Mouse (Mus musculus) kidney, postnatal 25 days (tissue): ENCODE measurements around the gene Alyref.
A peak's percentile ranks its signal among the peaks of the same experiment; 100 is the strongest.

Source experiments
- DNase-seq, 2 experiments: peaks; one replicate each; pipeline ENCODE4 v3.0.0; 2021; ENCODE audit warnings: mixed read lengths in 2 of 2

The Alyref gene

GRCm38 (mm10) chr11:120625152-120625775, 27.1 kb upstream of the Alyref start, which contains the start of gene Sirt7:
TSS of gene Sirt7 (minus strand) at chr11:120625240.
- DNase-seq = no peak

DNA sequence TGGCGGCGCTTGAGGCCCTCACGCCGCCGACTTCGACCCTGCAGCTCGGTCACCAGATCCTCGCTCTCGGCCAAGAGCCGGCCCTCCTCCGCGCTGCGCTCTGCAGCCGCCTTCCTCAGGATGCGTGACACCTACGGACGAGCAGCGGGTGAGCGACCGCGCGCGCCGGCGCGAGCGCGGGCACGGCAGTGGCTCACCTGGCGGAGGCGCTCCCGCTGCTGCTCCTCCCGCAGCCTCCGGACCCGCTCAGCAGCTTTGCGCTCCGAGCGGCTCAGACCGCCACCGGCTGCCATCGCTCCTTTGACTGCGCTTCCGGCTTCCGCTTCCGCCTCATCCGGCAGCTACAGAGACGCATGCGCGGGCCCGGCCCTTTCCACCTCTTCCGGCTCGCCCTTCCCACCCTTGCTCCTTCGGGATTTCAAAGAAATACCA, 26.5 kb upstream of the Alyref start:
- DNase-seq = peak; percentile 91 to 94

- peak; percentile 86 for DNase-seq
Observed at GRCm38 (mm10) chr11:120623961-120624679, 26.0 kb upstream of the Alyref start.

- DNase-seq = no peak
Observed at GRCm38 (mm10) chr11:120622805-120623204, 24.6 kb upstream of the Alyref start.

DNA sequence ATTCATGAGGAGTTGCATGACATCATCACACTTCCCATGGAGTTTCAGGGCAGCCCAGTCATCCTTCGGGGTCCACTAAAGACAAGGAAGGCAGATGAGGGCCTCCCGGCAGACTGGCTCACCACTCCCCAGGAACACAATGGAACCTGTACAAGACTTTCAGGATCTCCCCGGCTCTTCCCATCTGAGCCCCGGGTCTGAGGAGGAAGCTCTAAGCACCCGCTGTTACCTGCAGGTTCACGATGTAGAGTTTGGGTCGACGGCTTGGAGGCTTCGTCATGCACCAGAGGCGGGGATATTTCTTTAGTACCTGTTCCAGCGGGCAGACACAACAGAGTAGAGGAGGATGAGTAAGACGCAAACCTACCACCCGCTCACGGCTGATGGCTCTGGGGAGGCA, 22.0 kb upstream of the Alyref start:
- DNase-seq = peak in 1 of 2 experiments; percentile 35

DNA sequence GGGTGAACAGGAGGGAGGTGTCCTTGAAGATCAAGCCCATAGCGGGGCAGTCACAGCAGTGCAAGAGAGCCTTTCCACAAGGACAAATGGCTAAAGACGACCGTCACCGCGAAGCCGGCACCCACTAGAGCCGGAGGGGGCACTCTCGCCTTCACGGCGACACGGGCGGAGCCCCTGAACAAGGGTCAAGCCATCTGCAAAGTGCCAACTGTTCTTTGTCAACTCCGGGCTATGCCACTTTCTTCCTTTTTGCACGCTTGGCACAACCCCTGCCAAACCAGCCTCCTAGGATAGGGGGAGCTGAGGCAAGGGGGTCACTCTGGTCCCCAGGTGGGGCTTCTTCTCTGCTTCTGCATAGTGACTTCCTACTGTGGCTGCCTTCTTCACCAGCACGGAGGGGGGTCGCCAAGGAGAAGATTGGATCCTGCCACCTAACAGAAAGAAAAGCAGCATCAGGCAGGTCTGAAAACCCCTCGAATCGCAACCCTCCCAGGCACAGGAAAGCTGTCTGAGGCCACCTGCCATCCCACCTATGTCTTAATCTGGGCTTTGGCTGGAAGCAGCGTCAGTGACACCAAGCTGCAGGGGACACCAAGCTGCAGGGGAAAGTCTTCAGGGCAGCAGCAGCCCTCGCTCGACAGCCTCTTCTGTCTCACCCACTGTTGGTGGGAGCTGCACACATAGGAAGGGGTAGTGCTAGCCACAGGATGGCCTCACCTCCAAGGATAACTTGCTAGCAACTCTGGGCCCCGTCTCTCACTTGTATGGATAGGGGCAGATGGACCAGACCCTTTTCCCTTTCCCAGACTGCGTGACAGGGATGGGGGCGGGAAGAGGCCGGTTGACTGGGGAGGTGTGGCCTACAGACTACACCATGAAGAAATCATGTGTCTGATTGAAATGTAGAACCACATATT, 20.7 kb upstream of the Alyref start:
- DNase-seq = peak in 1 of 2 experiments; percentile 49

DNA sequence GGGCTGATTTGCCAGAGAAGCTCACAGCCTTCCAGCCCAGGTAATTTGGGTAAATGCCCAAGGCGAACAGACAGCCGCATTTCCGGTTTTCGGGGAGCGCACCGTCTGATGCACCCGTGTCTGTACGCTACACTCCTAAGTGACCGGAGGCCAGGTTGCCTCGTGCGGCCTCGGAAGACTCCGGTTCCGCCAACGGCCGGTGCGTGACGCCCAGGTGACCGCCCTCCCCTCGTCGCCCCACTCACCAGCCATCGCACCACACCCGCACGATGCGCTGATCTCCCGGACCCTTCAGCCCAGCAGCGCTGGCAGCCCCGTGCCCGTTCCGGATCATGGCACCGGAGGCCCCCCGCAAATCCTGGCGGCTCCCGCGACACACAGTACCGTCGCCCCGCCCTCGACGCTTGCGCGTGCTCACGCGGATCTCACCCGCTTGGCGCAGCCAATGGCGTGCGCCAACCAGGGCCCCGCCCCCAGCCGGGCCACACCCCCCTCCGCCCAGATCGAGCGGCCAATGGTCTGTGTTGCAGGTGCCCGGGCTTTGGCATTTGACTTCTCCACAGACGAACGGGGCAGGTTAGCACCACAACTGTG, 19.5 kb upstream of the Alyref start, which contains the start of gene Pcyt2:
Pcyt2 (minus strand) TSS at position 418 of the 594 bp plus-strand sequence.
- peak; percentile 95 to 98 for DNase-seq

DNA sequence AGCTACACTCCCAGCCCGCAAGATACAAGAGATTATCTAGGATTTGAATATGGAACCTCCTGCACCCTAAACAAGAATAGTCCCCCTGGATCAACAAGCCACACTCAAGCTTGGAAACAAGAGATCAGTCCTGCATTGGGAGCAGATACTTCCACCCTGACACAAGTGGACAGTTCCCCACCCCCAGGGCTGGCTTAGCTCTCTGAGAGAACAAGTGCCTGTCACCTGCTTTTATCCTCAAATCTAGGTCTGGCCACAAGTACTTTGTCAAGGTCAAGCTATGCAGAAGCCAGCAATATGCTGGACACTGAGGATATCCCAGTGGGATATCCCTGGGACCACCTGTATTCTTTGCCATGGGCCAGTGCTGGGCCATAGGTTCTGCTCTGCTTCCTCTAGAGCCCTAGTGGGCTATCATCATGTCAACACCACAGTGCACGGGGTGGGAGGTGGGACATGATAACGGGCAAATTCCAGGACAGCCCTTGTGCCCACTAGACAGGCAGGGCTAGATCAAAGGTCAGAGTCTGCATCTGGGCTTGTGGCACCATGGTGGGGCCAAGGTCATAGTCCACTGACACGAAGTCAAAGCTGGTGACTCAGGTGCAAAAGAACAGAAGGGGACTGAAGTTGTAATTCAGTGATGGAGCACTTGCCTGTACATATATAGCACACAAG, 18.6 kb upstream of the Alyref start:
- DNase-seq = peak; percentile 68 to 90

DNA sequence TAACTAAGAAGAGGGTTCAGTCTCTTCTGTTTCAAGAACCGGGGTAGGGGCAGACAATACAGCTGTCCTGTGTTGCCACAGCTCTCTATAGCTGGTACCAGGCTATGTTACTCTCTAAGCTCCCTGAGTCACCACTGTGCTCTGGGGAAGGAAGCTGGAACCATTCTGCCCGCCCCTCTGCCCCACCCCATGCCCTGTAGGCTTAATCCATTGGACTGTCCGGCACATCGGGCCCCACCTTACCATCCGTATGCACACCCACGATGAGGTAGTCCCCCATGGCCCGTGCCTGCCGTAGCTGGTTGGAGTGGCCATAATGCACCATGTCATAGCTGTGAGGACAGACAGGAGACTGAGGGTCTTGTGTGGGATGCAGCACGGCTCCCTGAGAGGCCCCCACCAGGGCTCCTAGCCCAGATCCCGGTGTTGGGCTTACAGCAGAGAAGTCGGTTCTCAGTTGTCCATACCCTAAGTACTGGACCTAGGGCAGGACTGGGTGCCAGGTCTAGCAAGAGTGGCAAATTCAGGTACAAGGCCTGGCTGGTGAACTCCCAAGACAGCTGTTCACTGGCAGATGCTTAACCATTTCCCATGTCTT, 17.5 kb upstream of the Alyref start:
- no peak for DNase-seq

DNA sequence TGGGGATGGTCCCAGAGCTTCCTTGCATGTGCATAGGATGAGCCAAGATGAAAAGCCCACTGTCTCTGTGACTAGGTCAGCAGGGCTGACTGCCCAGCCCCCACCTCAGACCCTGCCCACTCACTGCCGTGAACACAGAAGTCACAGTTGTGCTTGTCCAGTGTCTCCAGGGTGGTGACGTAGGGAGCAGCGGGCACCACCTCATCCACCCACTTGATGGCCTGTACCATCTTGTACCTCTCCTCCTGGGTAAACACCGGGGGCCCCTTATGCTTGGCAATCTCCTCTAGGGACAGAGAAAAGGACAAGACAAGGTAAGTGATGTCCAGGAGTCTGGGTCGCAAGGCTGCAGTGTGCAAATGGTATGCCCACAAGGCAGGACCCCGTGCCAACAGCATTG, 17.0 kb upstream of the Alyref start:
- no peak for DNase-seq

- DNase-seq = no peak
Observed at GRCm38 (mm10) chr11:120613976-120614375, 15.8 kb upstream of the Alyref start.

GRCm38 (mm10) chr11:120613481-120613972, 15.4 kb upstream of the Alyref start:
- no peak for DNase-seq

- DNase-seq = peak; percentile 80 to 81
Observed at GRCm38 (mm10) chr11:120612763-120613162, 14.6 kb upstream of the Alyref start.

- no peak for DNase-seq
Observed at GRCm38 (mm10) chr11:120610477-120611046, 12.4 kb upstream of the Alyref start.

DNA sequence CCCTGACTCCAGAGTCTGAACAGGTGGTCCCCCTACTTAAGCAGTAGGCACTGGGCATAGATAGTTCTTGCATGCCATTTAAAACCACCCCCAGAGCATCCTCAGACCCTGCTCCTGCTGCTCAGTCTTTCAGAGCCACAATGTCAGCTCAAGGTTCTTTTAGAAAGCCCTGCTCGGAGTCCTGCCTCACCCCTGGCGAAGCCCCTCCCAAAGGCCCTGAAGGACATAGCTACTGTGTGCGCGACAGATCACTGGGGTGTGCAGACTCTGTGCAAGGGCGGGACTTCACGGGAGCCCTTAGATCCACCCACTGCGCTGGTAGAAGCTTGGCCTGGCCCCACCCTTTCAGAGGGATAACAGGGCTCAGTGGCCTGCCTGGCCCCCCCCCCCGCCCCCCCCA, 11.1 kb upstream of the Alyref start:
- DNase-seq = peak; percentile 60 to 86

DNA sequence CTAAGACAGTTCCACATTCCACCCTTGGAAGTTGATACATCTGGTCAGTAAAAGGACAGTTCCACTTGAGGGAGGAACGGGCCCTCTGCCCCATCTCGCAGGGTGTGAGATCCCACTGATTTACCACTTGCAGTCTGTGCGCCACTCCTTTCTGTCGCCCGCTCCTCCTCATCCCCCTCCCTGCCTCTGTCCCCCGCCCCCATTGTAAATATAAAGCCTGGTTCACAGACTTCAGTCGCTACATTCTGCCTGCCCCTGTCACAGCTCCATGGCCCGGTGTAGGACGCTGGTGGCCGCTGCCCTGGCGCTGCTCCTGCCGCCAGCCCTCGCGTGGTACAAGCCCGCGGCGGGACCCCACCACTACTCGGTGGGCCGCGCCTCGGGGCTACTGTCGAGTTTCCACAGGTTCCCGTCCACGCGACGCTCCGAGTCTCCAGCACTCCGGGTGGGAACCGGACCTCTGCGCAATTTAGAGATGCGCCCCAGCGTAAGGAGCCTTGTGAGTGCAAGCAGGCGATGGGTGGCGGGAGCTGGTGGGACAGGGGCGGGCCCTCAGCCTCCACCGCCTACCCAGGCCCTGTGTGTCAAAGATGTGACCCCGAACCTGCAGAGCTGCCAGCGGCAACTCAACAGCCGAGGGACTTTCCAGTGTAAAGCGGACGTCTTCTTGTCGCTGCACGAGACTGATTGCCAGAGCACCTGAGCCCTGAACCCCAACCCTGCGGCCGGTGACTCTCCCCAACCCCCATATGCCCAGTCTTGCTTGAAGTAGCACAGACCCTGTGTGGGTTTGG, 10.3 kb upstream of the Alyref start, which contains the start of gene Npb:
Npb (plus strand) TSS at position 237 of the 794 bp plus-strand sequence.
- peak in 1 of 2 experiments; percentile 55 for DNase-seq

DNA sequence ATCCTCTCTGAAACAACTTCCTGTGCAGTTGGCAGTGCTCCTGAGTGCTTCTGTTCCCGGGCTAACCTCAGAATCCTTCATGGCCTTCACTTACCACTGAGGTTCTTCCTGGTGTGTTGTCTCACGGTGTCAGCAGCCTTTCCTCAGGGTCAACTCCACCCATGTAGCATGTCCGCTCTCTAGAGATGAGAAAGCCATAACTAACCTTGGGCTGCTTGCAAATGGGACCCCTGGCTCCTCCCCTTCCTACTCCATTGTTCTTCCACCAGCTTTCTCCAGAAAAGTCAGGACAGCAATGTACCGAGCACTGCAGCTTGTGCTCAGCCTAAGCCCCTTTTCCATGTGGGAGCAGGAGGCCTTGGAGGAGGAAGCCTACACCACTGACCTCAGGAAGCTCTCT, 8.6 kb upstream of the Alyref start:
- no peak for DNase-seq

DNA sequence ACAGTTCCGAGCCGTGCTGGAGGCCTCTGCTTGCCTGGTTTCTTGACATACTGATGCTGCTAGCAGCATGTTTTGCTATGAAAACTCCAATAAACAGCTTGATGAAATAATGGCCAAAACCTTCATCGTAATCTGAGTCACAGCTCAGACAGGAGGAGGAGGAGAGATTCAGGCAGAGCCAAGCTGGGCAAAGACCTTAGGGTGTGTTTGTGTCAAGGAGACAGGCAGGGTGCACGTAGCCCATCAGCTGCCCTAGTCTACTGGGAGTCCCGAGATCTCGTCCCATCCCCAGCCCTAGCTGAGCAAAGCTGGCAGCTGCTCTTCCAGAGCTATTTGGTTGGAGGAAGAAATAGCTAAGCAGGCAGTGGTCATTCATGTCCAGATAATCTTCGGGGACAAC, 7.5 kb upstream of the Alyref start:
- no peak for DNase-seq

GRCm38 (mm10) chr11:120603545-120603944, 5.4 kb upstream of the Alyref start:
- DNase-seq = no peak

DNA sequence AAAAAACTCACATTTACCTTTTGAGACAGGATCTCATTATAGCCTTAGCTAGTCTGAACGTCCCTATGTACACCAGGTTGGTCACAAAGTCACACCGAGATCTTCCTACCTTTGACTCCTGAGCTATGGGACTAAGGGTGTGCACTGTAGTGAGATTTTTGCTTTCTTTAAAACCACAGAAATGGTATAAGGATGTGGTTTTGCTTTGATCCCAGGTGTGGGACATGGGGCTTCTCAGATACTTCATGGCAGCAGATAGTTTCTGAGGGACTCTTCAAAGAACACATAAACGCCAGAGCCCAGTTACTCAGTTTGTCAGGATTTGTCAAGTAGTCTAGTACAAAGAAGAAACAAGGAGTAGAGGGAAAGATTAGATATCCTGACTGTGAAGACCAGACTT, 2.6 kb upstream of the Alyref start:
- no peak for DNase-seq
